Mouse (Mus musculus) B cell, adult 67 days (primary cell): ENCODE measurements around the gene 1700006A11Rik. TPM values are rescaled to one million over a fixed set of nuclear protein-coding genes. Genes with fewer than 3 reads are reported as not detected.

ENCODE experiments used
- total RNA-seq, 2 experiments: library from RNA; stranded (reverse); gene quantifications; 4 replicates each; pipeline ENCODE4 v1.2.4; 2023

The 1700006A11Rik gene
- not detected for total RNA-seq

GRCm38 (mm10) chr3:124425940-124426339 lies at the start of gene 1700006A11Rik:
Gene 1700006A11Rik (minus strand): TSS chr3:124426040.

Other genes starting within 250 kb of the 1700006A11Rik start
- gene Tram1l1, start 105.2 kb downstream of the 1700006A11Rik start, total RNA-seq: not detected
- gene 1700003H04Rik, start 155.1 kb upstream of the 1700006A11Rik start, total RNA-seq: not detected